ENCODE assay signal across 9 mouse cellular contexts in genomic region chr10:69845749-69846148, GRCm38 (mm10).
DNase-seq lines count a peak whose midpoint lies in the region; ATAC-seq and TF ChIP-seq lines count a peak whose summit lies in the region.
"Had no signal": no experiment of that assay in that cellular context is flagged by ENCODE, and none has a peak within 500 bp of the region (broad histone marks: within the 10 kb centered on the region; RNA-seq: fewer than 3 reads in every experiment).

No protein-coding gene starts in this region.

- no peaks in the 10 kb centered on the region for H3K9me3 ChIP-seq in hindbrain, embryonic 14.5 days (ENCODE audit: control insufficient read depth, low read length)
- no peaks in the 10 kb centered on the region for H3K9me3 ChIP-seq in liver, embryonic 12.5 days (replicated peaks)
- H3K9me3 ChIP-seq in neural tube, embryonic 14.5 days (ENCODE audit: control insufficient read depth, low read length) = no peaks in the 10 kb centered on the region

- 33% methylated on average over 4 of the region's 4 CpGs for WGBS in hindbrain, embryonic 14.5 days
- 32% methylated on average over 4 of the region's 4 CpGs for WGBS in liver, embryonic 12.5 days (ENCODE audit: insufficient replicate concordance)
- WGBS in neural tube, embryonic 14.5 days = 41% methylated on average over 4 of the region's 4 CpGs

- H3K4me2 ChIP-seq in hindbrain, embryonic 14.5 days (replicated peaks) = no peak overlapping the region
- no peak overlapping the region for H3K4me2 ChIP-seq in liver, embryonic 12.5 days
- no peak overlapping the region for H3K4me2 ChIP-seq in neural tube, embryonic 14.5 days (ENCODE audit: low read depth, low read length)

- 0 out of 2 replicates have a peak, but pooled peaks cover 2% of the 10 kb centered on the region for H3K4me1 ChIP-seq in hindbrain, embryonic 14.5 days (replicated peaks; ENCODE audit: control insufficient read depth, insufficient read depth, low read length)
- no peaks in the 10 kb centered on the region for H3K4me1 ChIP-seq in liver, embryonic 12.5 days
- H3K4me1 ChIP-seq in neural tube, embryonic 14.5 days (ENCODE audit: control insufficient read depth, insufficient read depth, low read length) = no peaks in the 10 kb centered on the region

- no peak for TF ChIP-seq POLR2A in brain, embryonic 14.5 days (IDR thresholded peaks at IDR 0.05; ENCODE audit: borderline replicate concordance, extremely low read depth, insufficient read depth, insufficient read length, poor library complexity, severe bottlenecking)

- DNase-seq in right cerebral cortex, postnatal 14 days = peak; percentile 29
- no peak for DNase-seq in right cerebral cortex, adult 2 months (ENCODE audit: low spot score in 2 of 2)
- peak; percentile 91 for DNase-seq in brain, embryonic 14.5 days (ENCODE audit: low read depth)
- DNase-seq in hindbrain, embryonic 14.5 days (ENCODE audit: low spot score) = peak; percentile 81
- no peak for DNase-seq in spleen, adult 12 weeks (ENCODE audit: low spot score)

- H3K27me3 ChIP-seq in hindbrain, embryonic 14.5 days (ENCODE audit: control insufficient read depth, insufficient read depth, low read length) = no peaks in the 10 kb centered on the region
- no peaks in the 10 kb centered on the region for H3K27me3 ChIP-seq in liver, embryonic 12.5 days (replicated peaks)
- H3K27me3 ChIP-seq in neural tube, embryonic 14.5 days (ENCODE audit: control insufficient read depth, insufficient read depth, low read length) = no peaks in the 10 kb centered on the region

- no peak overlapping the region for H3K27ac ChIP-seq in hindbrain, embryonic 14.5 days
- H3K27ac ChIP-seq in liver, embryonic 12.5 days = no peak overlapping the region
- H3K27ac ChIP-seq in neural tube, embryonic 14.5 days (ENCODE audit: low read depth, low read length) = no peak overlapping the region

- H3K9ac ChIP-seq in hindbrain, embryonic 14.5 days = no peak overlapping the region
- H3K9ac ChIP-seq in liver, embryonic 12.5 days = no peak overlapping the region
- no peak overlapping the region for H3K9ac ChIP-seq in neural tube, embryonic 14.5 days (replicated peaks; ENCODE audit: low read depth, low read length)

- no peak overlapping the region for H3K4me3 ChIP-seq in hindbrain, embryonic 14.5 days (replicated peaks; ENCODE audit: low read length)
- H3K4me3 ChIP-seq in liver, embryonic 12.5 days = no peak overlapping the region
- H3K4me3 ChIP-seq in neural tube, embryonic 14.5 days (ENCODE audit: low read depth, low read length) = no peak overlapping the region
- H3K4me3 ChIP-seq: erythroblast, embryonic 14.5 days had no signal

- TF ChIP-seq CTCF in brain, embryonic 14.5 days (IDR thresholded peaks at IDR 0.05; ENCODE audit: borderline replicate concordance, extremely low read depth, insufficient read depth, insufficient read length) = peak; percentile 82

- H3K36me3 ChIP-seq in hindbrain, embryonic 14.5 days (replicated peaks; ENCODE audit: control insufficient read depth, insufficient read depth) = peaks cover 9% of the 10 kb centered on the region
- H3K36me3 ChIP-seq in liver, embryonic 12.5 days = no peaks in the 10 kb centered on the region
- no peaks in the 10 kb centered on the region; the same call in 1 of the 2 replicates for H3K36me3 ChIP-seq in neural tube, embryonic 14.5 days (ENCODE audit: control insufficient read depth, insufficient read depth, low read length)

- peak; percentile 70; the same call in 1 of the 2 replicates for ATAC-seq in erythroid progenitor cell, adult 5-6 weeks (replicated peaks; ENCODE audit: low FRiP score, poor library complexity, severe bottlenecking)
- peak; percentile 65; the same call in 1 of the 2 replicates for ATAC-seq in hindbrain, embryonic 14.5 days (ENCODE audit: low FRiP score)
- ATAC-seq in liver, embryonic 12.5 days = peak; percentile 57
- peak; percentile 69; the same call in 1 of the 2 replicates for ATAC-seq in neural tube, embryonic 14.5 days (ENCODE audit: low read depth)

Comparison
In these comparisons a context has a peak if more than half of its experiments do, and no peak if none do; other contexts are left out.
1. DNase-seq: peak in right cerebral cortex, postnatal 14 days (single experiment), brain, embryonic 14.5 days (single experiment) and hindbrain, embryonic 14.5 days (single experiment); none in right cerebral cortex, adult 2 months (0 of 2) and spleen, adult 12 weeks (single experiment).
2. Peak in every context shown above with its lines, with median percentiles within 50 percentile points of each other: ATAC-seq.